Mouse (Mus musculus): ENCODE results near the gene Top3b. TPM values are rescaled to one million over a fixed set of nuclear protein-coding genes. Genes with fewer than 3 reads are reported as not detected.
A peak's percentile ranks its signal among the peaks of the same experiment; 100 is the strongest.

Top3b gene
- polyA plus RNA-seq, 1 experiment = 87.1 TPM

GRCm38 (mm10) chr16:16865217-16865616 lies 5.3 kb upstream of the Top3b start:
- TF ChIP-seq POLR2A (IDR thresholded peaks at IDR 0.05; ENCODE audit: control insufficient read depth, low read depth, low read length) = no peak
- TF ChIP-seq CTCF (IDR thresholded peaks at IDR 0.05; ENCODE audit: control insufficient read depth, insufficient read depth, insufficient replicate concordance, low read depth, low read length) = no peak
- Histone ChIP-seq H3K27ac (ENCODE audit: control insufficient read depth, insufficient read depth, low read depth, low read length) (no peak overlapping the region), H3K4me3 (ENCODE audit: control insufficient read depth, low read depth, low read length) (no peak overlapping the region), H3K4me1 (ENCODE audit: control insufficient read depth, insufficient read depth, low read length) (no peaks in the 10 kb centered on the region; the same call in 1 of the 2 replicates), H3K27me3 (ENCODE audit: control insufficient read depth, insufficient read depth, low read length) (no peaks in the 10 kb centered on the region), H3K36me3 (ENCODE audit: control insufficient read depth, insufficient read depth, low read length) (no peaks in the 10 kb centered on the region)

GRCm38 (mm10) chr16:16865696-16866561 lies 4.6 kb upstream of the Top3b start:
- Histone ChIP-seq H3K27ac (ENCODE audit: control insufficient read depth, insufficient read depth, low read depth, low read length) (no peak overlapping the region), H3K4me3 (ENCODE audit: control insufficient read depth, low read depth, low read length) (no peak overlapping the region), H3K27me3 (ENCODE audit: control insufficient read depth, insufficient read depth, low read length) (no peaks in the 10 kb centered on the region), H3K4me1 (ENCODE audit: control insufficient read depth, insufficient read depth, low read length) (no peaks in the 10 kb centered on the region; the same call in 1 of the 2 replicates), H3K36me3 (ENCODE audit: control insufficient read depth, insufficient read depth, low read length) (no peaks in the 10 kb centered on the region)
- TF ChIP-seq POLR2A (IDR thresholded peaks at IDR 0.05; ENCODE audit: control insufficient read depth, low read depth, low read length) (no peak), CTCF (IDR thresholded peaks at IDR 0.05; ENCODE audit: control insufficient read depth, insufficient read depth, insufficient replicate concordance, low read depth, low read length) (no peak)

GRCm38 (mm10) chr16:16870241-16870616 lies 307 bp upstream of the Top3b start:
- Histone ChIP-seq H3K4me3 (ENCODE audit: control insufficient read depth, low read depth, low read length) (peak overlapping the region; percentile 94), H3K27ac (ENCODE audit: control insufficient read depth, insufficient read depth, low read depth, low read length) (no peak overlapping the region), H3K27me3 (ENCODE audit: control insufficient read depth, insufficient read depth, low read length) (no peaks in the 10 kb centered on the region), H3K4me1 (ENCODE audit: control insufficient read depth, insufficient read depth, low read length) (peaks cover 3% of the 10 kb centered on the region), H3K36me3 (ENCODE audit: control insufficient read depth, insufficient read depth, low read length) (no peaks in the 10 kb centered on the region)
- TF ChIP-seq POLR2A (IDR thresholded peaks at IDR 0.05; ENCODE audit: control insufficient read depth, low read depth, low read length) (no peak), CTCF (IDR thresholded peaks at IDR 0.05; ENCODE audit: control insufficient read depth, insufficient read depth, insufficient replicate concordance, low read depth, low read length) (no peak)

- TF ChIP-seq POLR2A (IDR thresholded peaks at IDR 0.05; ENCODE audit: control insufficient read depth, low read depth, low read length) (no peak), CTCF (IDR thresholded peaks at IDR 0.05; ENCODE audit: control insufficient read depth, insufficient read depth, insufficient replicate concordance, low read depth, low read length) (no peak)
- Histone ChIP-seq H3K27me3 (ENCODE audit: control insufficient read depth, insufficient read depth, low read length) (no peaks in the 10 kb centered on the region), H3K27ac (ENCODE audit: control insufficient read depth, insufficient read depth, low read depth, low read length) (no peak overlapping the region), H3K36me3 (ENCODE audit: control insufficient read depth, insufficient read depth, low read length) (peaks cover 1% of the 10 kb centered on the region), H3K4me3 (ENCODE audit: control insufficient read depth, low read depth, low read length) (no peak overlapping the region), H3K4me1 (ENCODE audit: control insufficient read depth, insufficient read depth, low read length) (no peaks in the 10 kb centered on the region)
These were observed 8.5 kb downstream of the Top3b start for GRCm38 (mm10) chr16:16879025-16879424.

GRCm38 (mm10) chr16:16888341-16888740 lies 17.8 kb downstream of the Top3b start:
- Histone ChIP-seq H3K27ac (ENCODE audit: control insufficient read depth, insufficient read depth, low read depth, low read length) (no peak overlapping the region), H3K36me3 (ENCODE audit: control insufficient read depth, insufficient read depth, low read length) (peaks cover 3% of the 10 kb centered on the region), H3K4me3 (ENCODE audit: control insufficient read depth, low read depth, low read length) (no peak overlapping the region), H3K27me3 (ENCODE audit: control insufficient read depth, insufficient read depth, low read length) (no peaks in the 10 kb centered on the region), H3K4me1 (ENCODE audit: control insufficient read depth, insufficient read depth, low read length) (no peaks in the 10 kb centered on the region; the same call in 1 of the 2 replicates)
- TF ChIP-seq CTCF (IDR thresholded peaks at IDR 0.05; ENCODE audit: control insufficient read depth, insufficient read depth, insufficient replicate concordance, low read depth, low read length) = no peak
- no peak for TF ChIP-seq POLR2A (IDR thresholded peaks at IDR 0.05; ENCODE audit: control insufficient read depth, low read depth, low read length)

GRCm38 (mm10) chr16:16892366-16892765 lies 21.8 kb downstream of the Top3b start:
- TF ChIP-seq CTCF (IDR thresholded peaks at IDR 0.05; ENCODE audit: control insufficient read depth, insufficient read depth, insufficient replicate concordance, low read depth, low read length) (no peak), POLR2A (IDR thresholded peaks at IDR 0.05; ENCODE audit: control insufficient read depth, low read depth, low read length) (no peak)
- Histone ChIP-seq H3K36me3 (ENCODE audit: control insufficient read depth, insufficient read depth, low read length) (peaks cover 2% of the 10 kb centered on the region), H3K4me3 (ENCODE audit: control insufficient read depth, low read depth, low read length) (no peak overlapping the region), H3K27me3 (ENCODE audit: control insufficient read depth, insufficient read depth, low read length) (no peaks in the 10 kb centered on the region), H3K27ac (ENCODE audit: control insufficient read depth, insufficient read depth, low read depth, low read length) (no peak overlapping the region), H3K4me1 (ENCODE audit: control insufficient read depth, insufficient read depth, low read length) (peaks cover 2% of the 10 kb centered on the region; the same call in 1 of the 2 replicates)

- Histone ChIP-seq H3K27ac (ENCODE audit: control insufficient read depth, insufficient read depth, low read depth, low read length) (no peak overlapping the region), H3K36me3 (ENCODE audit: control insufficient read depth, insufficient read depth, low read length) (no peaks in the 10 kb centered on the region; the same call in 1 of the 2 replicates), H3K4me3 (ENCODE audit: control insufficient read depth, low read depth, low read length) (peak overlapping the region; percentile 61), H3K27me3 (ENCODE audit: control insufficient read depth, insufficient read depth, low read length) (no peaks in the 10 kb centered on the region), H3K4me1 (ENCODE audit: control insufficient read depth, insufficient read depth, low read length) (peaks cover 2% of the 10 kb centered on the region; the same call in 1 of the 2 replicates)
- TF ChIP-seq POLR2A (IDR thresholded peaks at IDR 0.05; ENCODE audit: control insufficient read depth, low read depth, low read length) = no peak
- no peak for TF ChIP-seq CTCF (IDR thresholded peaks at IDR 0.05; ENCODE audit: control insufficient read depth, insufficient read depth, insufficient replicate concordance, low read depth, low read length)
These were observed 25.5 kb downstream of the Top3b start for GRCm38 (mm10) chr16:16896015-16896381.
